Mouse (Mus musculus): ENCODE measurements around the gene H2-DMb1. TPM values are rescaled to one million over a fixed set of nuclear protein-coding genes. Genes with fewer than 3 reads are reported as not detected.
A peak's percentile ranks its signal among the peaks of the same experiment; 100 is the strongest.

Gene H2-DMb1
- total and polyA plus RNA-seq, 2 experiments from 2014 or later = 0.62 to 1.5 TPM

DNA sequence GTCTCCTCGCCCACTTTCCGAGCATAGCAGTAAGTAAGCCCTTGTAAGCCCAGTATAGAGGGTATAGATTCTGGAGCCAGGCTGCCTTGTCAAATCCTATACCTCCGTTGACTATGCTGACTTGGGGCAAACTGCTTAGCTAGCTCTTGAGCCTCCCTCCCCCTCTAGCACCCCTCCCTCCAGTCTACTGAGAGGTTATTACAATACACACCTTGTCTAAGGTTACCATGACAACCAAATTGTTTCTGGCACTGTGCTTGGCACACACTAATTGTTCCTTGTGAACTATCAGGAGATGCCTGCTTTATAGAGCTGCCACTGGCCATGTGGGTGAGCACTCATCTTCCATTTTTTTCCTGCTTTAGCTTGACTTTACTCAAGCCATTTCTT, 43.1 kb upstream of the H2-DMb1 start:
- peaks cover 57% of the 10 kb centered on the region for H3K36me3 ChIP-seq (ENCODE audit: insufficient read depth)
- 53% methylated on average over 3 of the region's 3 CpGs for WGBS
- peak; percentile 39 for ATAC-seq
- H3K9me3 ChIP-seq (ENCODE audit: low read length) = no peaks in the 10 kb centered on the region
- H3K4me3 ChIP-seq (ENCODE audit: low read depth, low read length) = no peak overlapping the region
- H3K27ac ChIP-seq (ENCODE audit: low read depth, low read length) = peak overlapping the region; percentile 54
- H3K4me1 ChIP-seq (ENCODE audit: insufficient read depth) = 0 out of 2 replicates have a peak, but pooled peaks cover 4% of the 10 kb centered on the region
- DNase-seq = no peak
- TF ChIP-seq CTCF (IDR thresholded peaks at IDR 0.05; ENCODE audit: low read depth) = no peak
- no peaks in the 10 kb centered on the region for H3K27me3 ChIP-seq (ENCODE audit: insufficient read depth, low read length)
- no peak overlapping the region for H3K4me2 ChIP-seq (ENCODE audit: low read depth)
- 0 out of 2 replicates have a peak overlapping the region, but pooled peaks have one; percentile 10 for H3K9ac ChIP-seq

GRCm38 (mm10) chr17:34110309-34110708, 42.6 kb upstream of the H2-DMb1 start:
- Histone ChIP-seq H3K4me2 (ENCODE audit: low read depth) (no peak overlapping the region), H3K9ac (0 out of 2 replicates have a peak overlapping the region, but pooled peaks have one; percentile 1), H3K4me1 (ENCODE audit: insufficient read depth) (0 out of 2 replicates have a peak, but pooled peaks cover 4% of the 10 kb centered on the region), H3K27ac (ENCODE audit: low read depth, low read length) (peak overlapping the region; percentile 35; the same call in 1 of the 2 replicates), H3K9me3 (ENCODE audit: low read length) (no peaks in the 10 kb centered on the region), H3K36me3 (ENCODE audit: insufficient read depth) (peaks cover 62% of the 10 kb centered on the region), H3K27me3 (ENCODE audit: insufficient read depth, low read length) (no peaks in the 10 kb centered on the region), H3K4me3 (ENCODE audit: low read depth, low read length) (no peak overlapping the region)
- TF ChIP-seq CTCF (IDR thresholded peaks at IDR 0.05; ENCODE audit: low read depth) = no peak
- ATAC-seq (peak; percentile 5; the same call in 1 of the 2 replicates), DNase-seq (no peak)
- WGBS = 45% methylated on average over 8 of the region's 8 CpGs

- H3K9ac ChIP-seq = no peak overlapping the region
- H3K27ac ChIP-seq (ENCODE audit: low read depth, low read length) = no peak overlapping the region
- H3K9me3 ChIP-seq (ENCODE audit: low read length) = no peaks in the 10 kb centered on the region
- 93% methylated on average over 7 of the region's 7 CpGs for WGBS
- H3K4me3 ChIP-seq (ENCODE audit: low read depth, low read length) = no peak overlapping the region
- DNase-seq (no peak), ATAC-seq (no peak)
- TF ChIP-seq CTCF (IDR thresholded peaks at IDR 0.05; ENCODE audit: low read depth) = no peak
- no peak overlapping the region for H3K4me2 ChIP-seq (ENCODE audit: low read depth)
- H3K27me3 ChIP-seq (ENCODE audit: insufficient read depth, low read length) = no peaks in the 10 kb centered on the region
- H3K36me3 ChIP-seq (ENCODE audit: insufficient read depth) = peaks cover 84% of the 10 kb centered on the region
- H3K4me1 ChIP-seq (ENCODE audit: insufficient read depth) = peaks cover 7% of the 10 kb centered on the region; the same call in 1 of the 2 replicates
Observed at GRCm38 (mm10) chr17:34114114-34114513, 38.8 kb upstream of the H2-DMb1 start.

DNA sequence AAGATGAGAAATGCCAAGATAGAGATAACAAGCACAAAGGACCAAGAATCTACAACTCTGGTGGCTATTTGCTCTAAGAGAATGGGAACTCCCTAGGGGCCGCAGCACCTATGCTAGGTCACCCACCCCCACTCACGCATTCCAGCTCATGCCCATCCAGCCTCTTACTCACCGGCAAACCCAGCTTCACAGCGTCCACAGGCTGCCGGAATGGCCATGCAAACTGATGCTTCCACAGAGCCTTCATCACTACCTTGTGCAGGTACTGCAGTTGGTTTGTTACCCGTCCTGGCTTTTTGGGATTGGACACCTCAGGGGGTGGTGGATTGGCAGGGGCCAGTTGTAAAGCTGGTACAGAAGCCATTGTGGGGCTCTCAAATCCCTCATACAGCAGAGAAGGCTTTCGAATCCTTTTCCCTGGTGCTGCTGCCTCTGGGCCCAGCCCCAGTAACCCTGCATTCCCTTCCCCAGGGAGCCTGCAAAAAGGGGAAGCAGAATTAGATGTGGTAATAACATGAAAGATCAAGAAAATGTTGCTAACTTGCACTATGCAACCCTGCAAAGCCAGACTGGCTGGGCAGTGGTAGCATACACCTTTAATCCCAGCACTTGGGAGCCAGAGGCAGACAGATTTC, 36.0 kb upstream of the H2-DMb1 start:
- no peak for ATAC-seq

DNA sequence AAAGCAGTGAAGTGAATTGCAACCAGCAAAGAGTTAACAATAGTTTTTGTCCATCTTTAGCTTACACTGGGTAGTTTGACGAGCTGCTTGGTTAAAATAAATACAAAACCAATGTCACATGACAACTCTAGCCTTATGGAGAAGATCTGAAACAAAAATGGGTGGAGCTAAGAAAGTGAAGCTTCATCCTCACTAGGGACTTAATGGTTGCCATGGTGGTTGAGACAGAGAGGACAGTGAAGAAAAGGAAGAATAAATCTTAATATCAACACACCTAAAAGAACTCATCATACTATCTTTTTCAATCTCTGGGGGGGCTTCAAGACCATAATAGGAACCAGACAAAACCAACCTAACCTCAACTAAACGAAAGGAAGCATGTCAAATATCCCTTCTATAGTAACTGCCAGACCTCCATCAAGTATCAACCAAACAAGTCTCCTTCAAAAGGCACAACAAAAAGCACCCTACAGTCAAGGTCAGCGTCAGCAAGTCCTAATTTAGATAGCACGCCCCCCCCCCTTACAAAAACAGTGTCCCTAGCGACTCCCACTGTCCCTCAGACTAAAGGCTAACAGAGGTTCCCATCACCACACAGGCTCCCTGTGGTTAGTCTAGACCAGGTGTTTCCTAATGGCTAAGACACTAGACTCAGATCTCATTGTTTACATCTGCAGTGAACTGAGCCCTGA, 35.3 kb upstream of the H2-DMb1 start:
- Histone ChIP-seq H3K9ac (peak overlapping the region; percentile 76), H3K4me1 (ENCODE audit: insufficient read depth) (peaks cover 4% of the 10 kb centered on the region; the same call in 1 of the 2 replicates), H3K9me3 (ENCODE audit: low read length) (no peaks in the 10 kb centered on the region), H3K27me3 (ENCODE audit: insufficient read depth, low read length) (no peaks in the 10 kb centered on the region), H3K4me3 (ENCODE audit: low read depth, low read length) (peak overlapping the region; percentile 72), H3K4me2 (ENCODE audit: low read depth) (peak overlapping the region; percentile 85), H3K36me3 (ENCODE audit: insufficient read depth) (peaks cover 51% of the 10 kb centered on the region), H3K27ac (ENCODE audit: low read depth, low read length) (0 out of 2 replicates have a peak overlapping the region, but pooled peaks have one; percentile 85)
- ATAC-seq (no peak), DNase-seq (no peak)
- WGBS = 1% methylated on average over 5 of the region's 5 CpGs
- no peak for TF ChIP-seq CTCF (IDR thresholded peaks at IDR 0.05; ENCODE audit: low read depth)

More for the DNA sequence above, 36.0 kb upstream of the H2-DMb1 start:
- peaks cover 4% of the 10 kb centered on the region; the same call in 1 of the 2 replicates for H3K4me1 ChIP-seq (ENCODE audit: insufficient read depth)
- peak overlapping the region; percentile 72 for H3K4me3 ChIP-seq (ENCODE audit: low read depth, low read length)
- peak overlapping the region; percentile 85 for H3K4me2 ChIP-seq (ENCODE audit: low read depth)
- H3K9me3 ChIP-seq (ENCODE audit: low read length) = no peaks in the 10 kb centered on the region
- no peak for DNase-seq
- peaks cover 59% of the 10 kb centered on the region for H3K36me3 ChIP-seq (ENCODE audit: insufficient read depth)
- H3K9ac ChIP-seq = peak overlapping the region; percentile 76
- H3K27me3 ChIP-seq (ENCODE audit: insufficient read depth, low read length) = no peaks in the 10 kb centered on the region
- H3K27ac ChIP-seq (ENCODE audit: low read depth, low read length) = no peak overlapping the region
- TF ChIP-seq CTCF (IDR thresholded peaks at IDR 0.05; ENCODE audit: low read depth) = no peak
- WGBS = 24% methylated on average over 7 of the region's 7 CpGs

GRCm38 (mm10) chr17:34118113-34118872, 34.6 kb upstream of the H2-DMb1 start:
- under 1% methylated on average over 67 of the region's 67 CpGs for WGBS
- ATAC-seq = no peak

More at GRCm38 (mm10) chr17:34118113-34118872, 34.6 kb upstream of the H2-DMb1 start:
- peak overlapping the region; percentile 85 for H3K4me2 ChIP-seq (ENCODE audit: low read depth)
- peaks cover 44% of the 10 kb centered on the region for H3K36me3 ChIP-seq (ENCODE audit: insufficient read depth)
- H3K4me1 ChIP-seq (ENCODE audit: insufficient read depth) = peaks cover 4% of the 10 kb centered on the region; the same call in 1 of the 2 replicates
- peak overlapping the region; percentile 72 for H3K4me3 ChIP-seq (ENCODE audit: low read depth, low read length)
- H3K9me3 ChIP-seq (ENCODE audit: low read length) = no peaks in the 10 kb centered on the region
- TF ChIP-seq CTCF (IDR thresholded peaks at IDR 0.05; ENCODE audit: low read depth) = no peak
- peak; percentile 65 for DNase-seq
- peak overlapping the region; percentile 76 for H3K9ac ChIP-seq
- no peaks in the 10 kb centered on the region for H3K27me3 ChIP-seq (ENCODE audit: insufficient read depth, low read length)
- peak overlapping the region; percentile 85 for H3K27ac ChIP-seq (ENCODE audit: low read depth, low read length)

All from forebrain, postnatal 0 days (tissue).